Mouse (Mus musculus) adrenal gland, adult 18-20 months (tissue): ENCODE measurements at regions not wholly inside any gene's neighbourhood (a gene's known extent, or its start where the extent isn't known, plus 50 kb on each side); places are given as distances from the start of the nearest gene placed in this dataset.

ENCODE experiments used
- DNase-seq, 2 experiments: peaks; one replicate each; pipeline ENCODE4 v3.0.0; 2021 to 2022; ENCODE audit warnings: low spot score in 2 of 2

- DNase-seq, result no peak
These were observed 474.5 kb upstream of the Rgma start for GRCm38 (mm10) chr7:72900816-72901215.

DNA sequence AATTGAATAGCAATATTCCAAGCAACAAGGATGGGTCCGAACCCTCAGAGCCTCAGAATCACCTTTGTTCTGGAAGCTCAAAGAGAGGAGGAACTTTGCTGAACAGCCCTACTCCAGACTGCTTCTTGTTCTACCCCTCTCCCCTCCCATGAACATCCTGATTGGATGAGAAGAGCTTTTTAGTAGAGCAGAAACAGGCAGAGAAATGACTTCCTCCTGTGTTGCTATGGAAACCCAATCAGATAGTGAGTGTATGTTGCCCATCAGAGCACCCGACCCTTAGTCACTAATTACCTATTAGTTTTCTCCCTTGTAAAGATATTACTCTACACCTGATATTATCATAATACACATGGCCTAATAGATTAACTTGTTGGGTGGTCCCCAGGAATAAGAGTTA, 469.4 kb upstream of the Rgma start:
- no peak for DNase-seq

- DNase-seq, result no peak
These were observed 468.8 kb upstream of the Rgma start for GRCm38 (mm10) chr7:72906536-72906935.

- DNase-seq, result no peak
These were observed 448.4 kb upstream of the Rgma start for GRCm38 (mm10) chr7:72926772-72927380.

GRCm38 (mm10) chr7:72938842-72939241, 436.5 kb upstream of the Rgma start:
- no peak for DNase-seq

- no peak for DNase-seq
These were observed 427.8 kb upstream of the Rgma start for GRCm38 (mm10) chr7:72947531-72947930.

DNA sequence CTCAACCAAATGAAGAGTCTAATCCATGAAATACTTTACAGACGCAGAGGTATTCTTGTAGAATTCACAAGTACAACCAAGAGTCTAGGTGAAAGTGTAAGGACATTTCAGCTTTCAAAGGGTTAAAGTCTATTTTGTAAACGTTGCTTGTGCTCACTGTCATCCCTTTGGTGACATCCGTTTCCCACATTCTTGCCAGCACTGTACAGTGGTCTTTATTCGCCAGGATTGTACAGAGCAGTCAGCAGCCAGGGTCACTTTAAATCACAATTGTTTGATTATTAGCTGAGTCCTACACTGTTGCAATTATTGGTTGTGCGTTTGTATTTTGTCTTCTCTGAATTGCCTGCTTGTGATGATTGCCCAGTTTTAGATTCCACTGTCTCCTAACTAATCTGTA, 427.3 kb upstream of the Rgma start:
- DNase-seq, result no peak

- no peak for DNase-seq
These were observed 426.6 kb upstream of the Rgma start for GRCm38 (mm10) chr7:72948666-72949065.

DNA sequence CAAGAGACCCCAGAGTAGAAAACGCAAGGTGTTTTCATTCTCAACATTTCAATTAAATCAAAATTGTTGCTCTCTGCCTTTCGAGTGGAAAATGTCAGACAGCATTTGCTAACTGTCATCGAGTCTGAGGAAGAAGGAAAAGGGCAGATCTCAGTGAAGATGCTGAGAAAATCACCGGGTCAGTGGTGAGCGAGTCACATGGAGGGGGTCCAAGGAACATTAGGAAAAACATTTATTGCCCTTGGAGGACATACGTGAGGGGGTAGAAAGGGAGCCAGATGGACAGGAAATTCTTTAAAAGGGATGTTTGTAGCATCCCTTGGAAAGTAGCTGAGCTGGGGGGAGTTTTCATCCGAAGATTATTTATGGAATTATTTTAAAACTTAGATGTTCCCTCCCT, 425.4 kb upstream of the Rgma start:
- no peak for DNase-seq

GRCm38 (mm10) chr7:72957674-72958073, 417.6 kb upstream of the Rgma start:
- DNase-seq, result no peak

- no peak for DNase-seq
These were observed 414.0 kb upstream of the Rgma start for GRCm38 (mm10) chr7:72961321-72961720.

GRCm38 (mm10) chr7:72962815-72963214, 412.5 kb upstream of the Rgma start:
- DNase-seq, result no peak

DNA sequence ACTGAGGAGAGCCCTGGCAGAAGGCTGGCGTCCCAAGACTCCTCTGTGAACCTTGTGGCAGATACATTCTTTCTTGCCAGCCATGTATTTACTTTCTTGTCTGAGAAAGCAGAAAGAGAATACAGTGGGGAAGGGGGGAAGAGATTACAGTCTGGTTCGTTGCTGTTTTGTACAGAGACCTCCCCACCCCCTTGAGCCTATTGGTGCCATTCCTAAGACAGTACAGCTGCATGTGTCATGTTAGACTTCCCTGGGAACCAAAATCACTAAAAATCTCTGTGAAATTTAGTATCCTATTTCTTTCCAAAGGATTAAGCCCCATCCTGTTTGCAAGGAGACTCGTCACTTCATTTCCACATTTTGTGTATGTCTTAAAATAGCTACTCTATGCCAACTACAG, 411.4 kb upstream of the Rgma start:
- no peak for DNase-seq

DNA sequence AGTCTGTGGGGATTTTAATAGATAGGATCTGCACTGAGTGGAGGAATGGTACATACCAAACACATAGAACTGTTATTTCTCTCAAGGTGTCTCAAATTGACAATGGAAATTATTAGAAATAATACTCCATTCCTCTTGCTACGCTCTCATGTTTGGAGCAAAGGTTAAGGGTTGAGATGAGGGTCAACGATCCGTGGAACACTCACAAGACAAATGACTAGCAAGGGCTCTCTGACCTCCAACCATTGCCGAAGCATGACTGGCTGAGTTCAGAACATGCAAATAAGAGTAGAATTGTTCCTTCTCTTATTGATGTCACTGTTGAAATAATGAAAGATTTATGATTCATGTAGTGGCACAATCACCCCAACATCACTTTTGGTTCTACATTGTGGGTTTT, 407.1 kb upstream of the Rgma start:
- DNase-seq, result no peak

DNA sequence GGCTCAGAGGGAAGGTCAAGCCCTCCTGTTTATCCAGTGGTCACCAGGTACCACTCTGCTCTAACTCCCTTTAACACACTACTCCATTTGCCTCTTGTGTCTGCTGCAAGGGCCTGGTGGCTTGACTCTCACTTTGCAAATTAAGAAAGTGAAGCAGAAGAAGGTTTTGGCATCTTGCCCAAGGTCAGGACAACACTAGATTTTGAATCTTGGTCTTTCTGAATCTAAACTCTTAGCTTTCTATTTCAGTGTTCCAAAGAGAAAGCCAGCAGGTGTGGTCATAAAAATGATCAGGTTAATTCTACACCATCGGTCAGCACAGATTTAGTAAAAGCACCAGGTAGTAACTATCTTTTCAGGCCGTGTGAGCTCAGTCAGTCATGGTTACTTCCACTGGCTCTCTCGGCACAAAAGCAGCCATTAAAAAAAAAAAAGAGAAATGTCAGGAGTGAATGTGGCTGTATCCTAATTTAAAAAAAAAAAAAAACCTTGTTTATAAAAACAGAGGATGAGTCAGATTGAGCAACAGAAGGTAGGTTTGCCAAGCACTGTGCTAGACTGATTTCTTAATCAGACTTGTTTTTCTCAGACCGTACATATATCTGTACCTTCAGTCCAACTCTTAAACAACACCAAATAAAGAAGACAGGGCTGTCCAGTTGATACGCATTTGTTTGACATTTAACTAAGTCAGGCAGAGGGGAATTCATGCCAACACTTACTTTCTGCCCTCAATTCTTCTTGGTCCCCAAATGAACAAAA, 403.6 kb upstream of the Rgma start:
- peak in 1 of 2 experiments; percentile 5 for DNase-seq

DNA sequence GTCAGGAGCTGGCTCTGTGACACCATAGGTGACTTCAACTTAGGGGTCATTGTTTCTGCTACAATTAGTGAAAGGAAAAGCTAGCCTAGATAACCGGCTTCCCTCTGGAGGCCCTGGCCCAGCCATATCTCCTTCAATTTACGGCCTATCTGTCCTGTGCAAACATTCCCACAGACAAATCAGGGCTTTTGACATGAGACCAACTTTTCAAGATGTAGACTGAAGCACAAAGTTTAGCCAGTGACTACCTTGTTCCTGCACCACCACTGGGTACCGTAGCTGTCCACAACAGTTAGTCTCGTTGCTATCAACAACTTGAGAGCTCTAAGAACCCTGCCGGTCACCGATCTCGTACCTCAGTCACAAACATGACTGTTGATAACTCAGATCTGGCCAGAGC, 402.9 kb upstream of the Rgma start:
- no peak for DNase-seq

DNA sequence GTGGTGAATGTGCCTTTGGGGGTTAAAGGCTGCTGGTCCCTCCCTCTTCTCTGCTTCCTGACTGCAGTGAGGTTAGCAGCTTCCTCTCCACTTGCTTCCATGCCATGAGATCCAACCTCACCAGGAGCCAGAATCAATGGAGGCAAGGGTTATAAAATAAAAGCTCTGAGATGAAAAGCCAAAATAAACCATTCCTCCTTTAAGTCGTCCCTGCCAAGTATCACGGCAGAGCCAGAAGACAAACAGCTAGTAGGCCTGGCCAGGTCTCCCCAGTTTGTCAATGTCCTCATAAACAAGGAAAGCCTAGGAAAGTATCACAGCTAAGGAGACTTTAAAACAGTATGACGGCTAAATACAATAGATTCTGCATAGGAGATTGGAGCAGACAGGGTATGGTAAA, 401.5 kb upstream of the Rgma start:
- no peak for DNase-seq

DNA sequence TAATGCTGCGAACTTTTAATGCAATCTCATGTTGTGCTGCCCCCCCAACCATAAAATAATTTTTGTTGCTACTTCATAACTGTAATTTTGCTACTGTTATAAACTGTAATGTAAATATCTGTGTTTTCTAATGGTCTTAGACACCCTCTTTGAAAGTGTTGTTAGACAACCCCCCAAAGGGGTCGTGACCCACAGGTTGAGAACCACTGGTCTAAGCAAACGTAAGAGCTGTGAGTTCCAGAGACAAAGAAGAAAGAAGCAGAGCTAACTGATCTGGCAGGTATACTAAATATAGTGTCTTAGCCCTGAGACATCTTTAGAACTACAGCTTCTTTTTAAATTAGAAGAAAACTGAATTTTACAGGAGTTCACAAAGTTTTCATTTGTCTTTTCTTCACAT, 400.9 kb upstream of the Rgma start:
- DNase-seq, result no peak

DNA sequence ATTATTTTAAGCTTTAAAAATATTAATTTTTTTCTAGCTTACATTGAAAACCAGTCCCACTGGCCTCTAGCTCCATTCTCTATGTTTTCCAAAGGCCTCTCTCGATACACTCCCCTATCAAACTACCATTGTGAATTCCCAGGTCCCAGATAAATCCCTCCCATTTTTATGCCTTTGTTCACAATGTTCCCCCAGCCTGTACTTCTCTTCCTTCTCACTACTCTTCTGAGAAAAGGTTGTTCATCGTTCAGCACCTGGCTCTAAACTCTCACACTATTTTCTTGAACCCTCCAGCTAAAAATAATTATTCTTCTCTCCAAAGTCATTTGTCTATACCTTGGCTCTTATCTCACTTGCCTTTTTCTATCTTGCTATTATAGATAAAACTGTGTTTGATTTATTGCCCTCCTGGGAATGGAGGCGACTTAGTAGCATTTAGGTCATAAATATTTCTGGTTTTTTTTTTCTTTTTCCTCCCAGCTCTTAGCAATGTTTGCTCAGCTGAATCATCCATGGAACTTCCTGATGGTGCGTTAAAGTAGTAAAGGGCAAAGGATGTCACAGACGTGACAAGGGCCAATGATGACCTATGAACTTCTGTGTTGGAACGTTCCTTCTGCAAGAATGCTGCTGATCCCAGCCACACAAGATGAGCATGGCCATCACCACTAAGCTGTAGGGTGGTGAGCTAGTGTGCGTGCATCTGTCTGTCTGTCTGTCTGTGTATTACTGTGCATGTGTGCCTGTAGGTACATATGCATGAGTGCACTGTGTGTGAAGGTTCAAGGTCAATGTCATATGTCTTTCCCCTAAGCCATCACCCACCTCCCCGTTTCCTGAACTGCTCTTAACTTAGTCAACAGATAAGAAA, 384.5 kb upstream of the Rgma start:
- no peak for DNase-seq

DNA sequence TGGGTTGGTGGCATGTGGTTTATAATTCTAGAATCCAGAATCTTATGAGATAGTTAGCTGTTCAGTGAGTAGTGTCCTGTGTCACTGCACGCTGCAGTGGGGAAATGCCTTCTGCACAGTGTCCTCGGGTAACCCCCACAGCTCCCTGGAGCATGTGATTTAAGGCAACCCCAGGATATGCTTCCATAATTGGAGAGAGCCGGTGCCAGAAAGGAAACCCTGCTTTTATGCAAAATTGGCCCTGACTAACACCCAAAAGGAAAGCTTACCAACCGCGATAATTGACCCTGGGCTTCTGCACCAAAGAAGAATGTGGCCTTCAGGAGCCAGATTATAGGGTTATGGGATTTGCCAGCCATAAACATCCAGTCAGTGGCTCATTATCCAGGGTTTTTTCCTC, 376.9 kb upstream of the Rgma start:
- DNase-seq, result no peak

GRCm38 (mm10) chr7:73019151-73019550, 356.2 kb upstream of the Rgma start:
- no peak for DNase-seq

- DNase-seq, result no peak
These were observed 355.4 kb upstream of the Rgma start for GRCm38 (mm10) chr7:73019764-73020354.
